Mouse (Mus musculus) midbrain, embryonic 14.5 days (tissue): Measurements from ENCODE around the gene Pdzd3. TPM values are rescaled to one million over a fixed set of nuclear protein-coding genes. Genes with fewer than 3 reads are reported as not detected.
A peak's percentile ranks its signal among the peaks of the same experiment; 100 is the strongest.

Source experiments
- ATAC-seq: fragments of 200-750 bp; cut with Nextera tagmentation; 2 replicates; pipeline ENCODE4 v1.8.0; 2017; ENCODE audit warnings: moderate number of reproducible peaks, moderate library complexity; ENCODE audit not compliant: low FRiP score, low TSS enrichment
- DNase-seq: peaks from one replicate; pipeline ENCODE4 v3.0.0-alpha.2; 2015
- H3K27ac ChIP-seq: fragments of 300-500 bp; sonication (generic); replicated peaks from 2 replicates; pipeline ENCODE4 v1.5.1; 2014; ENCODE audit warnings: mild to moderate bottlenecking, low read depth, low read length, moderate library complexity
- H3K27me3 ChIP-seq: fragments of 300-500 bp; sonication (generic); 2 replicates; pipeline ENCODE4 v1.6.1; 2014; ENCODE audit warnings: low read length, control low read depth, mixed read lengths; ENCODE audit not compliant: control insufficient read depth, insufficient read depth
- H3K36me3 ChIP-seq: fragments of 300-500 bp; sonication (generic); 2 replicates; pipeline ENCODE4 v1.6.1; 2014; ENCODE audit warnings: low read length, control low read depth; ENCODE audit not compliant: control insufficient read depth, insufficient read depth
- H3K4me1 ChIP-seq: fragments of 300-500 bp; sonication (generic); 2 replicates; pipeline ENCODE4 v1.6.1; 2014; ENCODE audit warnings: mild to moderate bottlenecking, antibody characterized with exemption, low read length, control low read depth; ENCODE audit not compliant: control insufficient read depth, insufficient read depth
- H3K4me2 ChIP-seq: fragments of 300-500 bp; sonication (generic); 2 replicates; pipeline ENCODE4 v1.6.1; 2014; ENCODE audit warnings: mild to moderate bottlenecking, low read length, moderate library complexity
- H3K4me3 ChIP-seq: fragments of 300-500 bp; sonication (generic); replicated peaks from 2 replicates; pipeline ENCODE4 v1.5.1; 2014; ENCODE audit warnings: low read depth, low read length
- H3K9ac ChIP-seq: fragments of 300-500 bp; sonication (generic); replicated peaks from 2 replicates; pipeline ENCODE4 v1.6.1; 2014; ENCODE audit warnings: mild to moderate bottlenecking, low read length, moderate library complexity
- H3K9me3 ChIP-seq: fragments of 300-500 bp; sonication (generic); 2 replicates; pipeline ENCODE4 v1.6.1; 2016; ENCODE audit warnings: low read length, control low read depth, mixed read lengths; ENCODE audit not compliant: control insufficient read depth
- WGBS: fragments of 180-500 bp; shearing (Covaris S2); extraction: QIAGEN DNeasy Blood & Tissue Kit; methylation state at CpG from one replicate; pipeline ENCODE4 v1.1.7; 2014; 5-methylcytosine and 5-hydroxymethylcytosine counted together
- polyA plus RNA-seq: library from polyadenylated mRNA; unstranded; fragments of >200 nt; fragmentation: Nextera tagmentation; extraction: Ambion mirVana; gene quantifications from 2 replicates; pipeline ENCODE4 v1.2.1, GENCODE M21; 2014

The Pdzd3 gene
- polyA plus RNA-seq, 1 experiment from 2014 or later, result 0.57 TPM

DNA sequence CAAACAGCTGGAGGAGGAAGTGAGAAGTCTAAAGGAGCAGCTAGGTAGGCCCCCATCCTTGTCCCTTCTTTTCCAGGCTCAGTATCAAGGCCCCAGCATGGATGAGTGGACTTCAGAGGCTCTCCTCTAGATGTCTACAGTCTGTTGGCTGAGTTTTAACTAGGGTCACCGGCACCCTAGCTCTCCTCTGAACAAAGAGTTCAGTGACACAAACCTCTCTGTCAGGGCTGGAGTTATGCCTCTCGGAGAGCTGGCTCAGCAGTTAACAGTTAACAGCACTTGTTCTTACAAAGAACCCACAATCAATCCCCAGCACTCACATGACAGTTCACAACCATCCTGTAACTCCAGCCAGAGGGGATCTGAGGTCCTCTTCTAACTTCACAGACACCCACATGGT lies 7.7 kb downstream of the Pdzd3 start:
- Histone ChIP-seq H3K36me3 (no peaks in the 10 kb centered on the region), H3K9me3 (no peaks in the 10 kb centered on the region), H3K27me3 (no peaks in the 10 kb centered on the region), H3K4me3 (no peak overlapping the region), H3K4me2 (no peak overlapping the region), H3K27ac (no peak overlapping the region), H3K9ac (no peak overlapping the region), H3K4me1 (no peaks in the 10 kb centered on the region)
- ATAC-seq, result no peak
- WGBS, result 78% methylated on average over 2 of the region's 2 CpGs
- DNase-seq, result no peak

GRCm38 (mm10) chr9:44241418-44241817 lies 9.9 kb downstream of the Pdzd3 start:
- WGBS, result 81% methylated on average over 9 of the region's 9 CpGs
- H3K9me3 ChIP-seq, result no peaks in the 10 kb centered on the region
- no peaks in the 10 kb centered on the region for H3K27me3 ChIP-seq
- H3K27ac ChIP-seq, result no peak overlapping the region
- H3K9ac ChIP-seq, result no peak overlapping the region
- DNase-seq (no peak), ATAC-seq (no peak)
- no peak overlapping the region for H3K4me3 ChIP-seq
- H3K4me2 ChIP-seq, result no peak overlapping the region
- H3K4me1 ChIP-seq, result no peaks in the 10 kb centered on the region
- H3K36me3 ChIP-seq, result no peaks in the 10 kb centered on the region

GRCm38 (mm10) chr9:44240911-44241310 lies 10.4 kb downstream of the Pdzd3 start:
- Histone ChIP-seq H3K9me3 (no peaks in the 10 kb centered on the region), H3K4me1 (no peaks in the 10 kb centered on the region), H3K27me3 (no peaks in the 10 kb centered on the region), H3K4me2 (no peak overlapping the region), H3K36me3 (no peaks in the 10 kb centered on the region), H3K27ac (no peak overlapping the region), H3K9ac (no peak overlapping the region), H3K4me3 (no peak overlapping the region)
- no peak for DNase-seq
- ATAC-seq, result no peak
- 45% methylated on average over 5 of the region's 5 CpGs for WGBS

- Histone ChIP-seq H3K4me3 (no peak within 1 kb of the TSS), H3K27ac (no peak within 1 kb of the TSS), H3K4me1 (no peaks in the 10 kb centered on the region), H3K4me2 (no peak within 1 kb of the TSS), H3K9me3 (no peaks in the 10 kb centered on the region), H3K27me3 (no peaks in the 10 kb centered on the region), H3K36me3 (no peaks in the 10 kb centered on the region), H3K9ac (no peak within 1 kb of the TSS)
- no peak for ATAC-seq
- whole genome bisulfite sequencing, result 53% methylated on average over 2 of the region's 2 CpGs
- no peak for DNase-seq
Measured at GRCm38 (mm10) chr9:44240399-44240798, 10.9 kb downstream of the Pdzd3 start, which contains the start of gene Ccdc153. Ccdc153 (plus strand) TSS chr9:44240676.

DNA sequence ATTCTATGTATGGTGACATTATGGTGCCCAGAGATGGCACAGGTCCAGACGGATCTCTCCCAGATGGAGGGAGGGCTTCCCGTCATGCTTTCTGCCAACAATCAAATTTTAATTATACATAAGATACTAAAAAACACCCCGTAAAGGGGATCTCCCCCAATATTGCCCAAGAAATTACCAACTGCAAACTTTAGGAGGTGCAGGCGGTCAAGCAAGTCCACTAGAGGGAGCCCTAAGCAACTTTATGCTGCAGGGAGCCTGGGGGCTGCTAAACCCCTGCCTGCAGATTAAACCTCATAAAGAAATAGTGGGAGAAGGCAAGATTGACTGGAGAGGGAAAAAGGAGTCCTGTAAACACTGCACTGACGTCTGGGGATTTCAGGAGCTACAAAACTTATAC lies 11.8 kb downstream of the Pdzd3 start:
- DNase-seq (peak; percentile 91), ATAC-seq (no peak)
- no peaks in the 10 kb centered on the region for H3K4me1 ChIP-seq
- no peak overlapping the region for H3K4me2 ChIP-seq
- no peaks in the 10 kb centered on the region for H3K36me3 ChIP-seq
- H3K4me3 ChIP-seq, result no peak overlapping the region
- no peak overlapping the region for H3K9ac ChIP-seq
- no peaks in the 10 kb centered on the region for H3K27me3 ChIP-seq
- no peak overlapping the region for H3K27ac ChIP-seq
- no peaks in the 10 kb centered on the region for H3K9me3 ChIP-seq
- WGBS, result 13% methylated on average over 5 of the region's 5 CpGs

DNA sequence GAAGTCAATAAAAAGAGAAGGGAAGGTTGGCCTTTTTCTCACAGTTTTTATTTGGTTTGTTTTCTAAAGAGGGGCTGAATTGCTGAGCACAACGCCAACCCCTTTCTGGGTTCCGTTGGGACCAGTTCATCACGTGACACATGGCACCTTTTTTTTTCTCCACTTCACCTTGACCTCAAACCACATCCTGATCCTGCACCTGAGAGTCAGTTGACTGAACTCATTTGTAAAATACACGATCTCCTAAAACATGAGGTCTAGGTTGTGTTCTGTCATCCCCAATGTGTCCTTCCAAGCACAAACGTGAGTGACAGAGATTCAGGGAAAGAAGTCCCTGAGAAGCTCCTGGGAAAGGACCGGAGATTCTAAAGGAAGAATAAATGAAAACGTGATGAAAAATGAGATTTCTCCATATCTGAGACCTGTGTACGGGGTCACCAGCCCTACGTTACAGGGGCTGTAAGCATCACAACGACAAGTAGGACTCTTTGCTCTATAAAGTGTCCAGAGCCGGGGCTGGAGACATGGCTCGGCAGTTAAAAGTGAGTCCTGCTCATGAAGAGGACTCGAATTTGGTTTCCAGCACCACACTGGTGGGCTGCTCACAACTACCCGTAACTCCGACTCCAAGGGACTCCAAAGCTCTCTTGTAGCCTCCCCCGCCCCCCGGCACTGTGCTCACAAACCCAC lies 12.6 kb downstream of the Pdzd3 start:
- no peaks in the 10 kb centered on the region for H3K4me1 ChIP-seq
- DNase-seq (no peak), ATAC-seq (no peak)
- H3K27me3 ChIP-seq, result no peaks in the 10 kb centered on the region
- no peak overlapping the region for H3K27ac ChIP-seq
- no peaks in the 10 kb centered on the region for H3K9me3 ChIP-seq
- no peak overlapping the region for H3K4me3 ChIP-seq
- no peaks in the 10 kb centered on the region for H3K36me3 ChIP-seq
- 82% methylated on average over 17 of the region's 17 CpGs for WGBS
- H3K4me2 ChIP-seq, result no peak overlapping the region
- H3K9ac ChIP-seq, result no peak overlapping the region

- no peaks in the 10 kb centered on the region for H3K27me3 ChIP-seq
- H3K4me3 ChIP-seq, result no peak overlapping the region
- no peak for ATAC-seq
- 79% methylated on average over 4 of the region's 4 CpGs for WGBS
- peaks cover 7% of the 10 kb centered on the region for H3K4me1 ChIP-seq
- no peak overlapping the region for H3K9ac ChIP-seq
- H3K36me3 ChIP-seq, result no peaks in the 10 kb centered on the region
- H3K27ac ChIP-seq, result no peak overlapping the region
- DNase-seq, result no peak
- H3K9me3 ChIP-seq, result no peaks in the 10 kb centered on the region
- H3K4me2 ChIP-seq, result no peak overlapping the region
Measured at GRCm38 (mm10) chr9:44237128-44237527, 14.1 kb downstream of the Pdzd3 start.

DNA sequence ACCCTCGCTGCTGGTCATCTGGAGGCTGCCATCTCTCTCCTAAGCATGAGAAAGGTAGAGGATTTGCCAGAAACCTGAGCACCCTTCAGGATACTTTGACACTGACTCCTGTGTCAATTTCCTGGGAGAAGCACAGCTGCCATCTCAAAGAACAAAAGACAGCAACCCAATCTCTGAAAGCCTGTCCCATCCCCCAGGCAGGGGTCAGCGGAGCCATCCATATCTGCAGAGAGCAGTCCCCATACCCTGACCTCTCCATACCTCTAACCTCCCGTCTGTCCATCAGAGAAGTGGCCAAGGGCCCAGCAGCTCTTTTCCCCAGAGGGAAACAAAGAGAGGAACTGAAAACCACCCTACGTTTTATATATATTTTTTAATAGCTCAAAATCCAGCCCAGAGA lies 14.7 kb downstream of the Pdzd3 start:
- no peak overlapping the region for H3K4me2 ChIP-seq
- WGBS, result 63% methylated on average over 4 of the region's 4 CpGs
- no peak overlapping the region for H3K9ac ChIP-seq
- no peaks in the 10 kb centered on the region for H3K36me3 ChIP-seq
- no peaks in the 10 kb centered on the region for H3K27me3 ChIP-seq
- no peaks in the 10 kb centered on the region for H3K9me3 ChIP-seq
- H3K4me1 ChIP-seq, result peaks cover 12% of the 10 kb centered on the region
- no peak overlapping the region for H3K4me3 ChIP-seq
- ATAC-seq, result no peak
- no peak for DNase-seq
- no peak overlapping the region for H3K27ac ChIP-seq
